Mouse (Mus musculus) hindbrain, embryonic 10.5 days (tissue): ENCODE measurements around the gene Acbd4. TPM values are rescaled to one million over a fixed set of nuclear protein-coding genes. Genes with fewer than 3 reads are reported as not detected.

Experiments used
- DNase-seq: peaks from one replicate; pipeline ENCODE4 v3.0.0-alpha.2; 2017; ENCODE audit warnings: low spot score
- H3K27ac ChIP-seq: fragments of 300-500 bp; sonication (generic); 2 replicates; pipeline ENCODE4 v1.5.1; 2016; ENCODE audit warnings: mild to moderate bottlenecking, moderate library complexity
- H3K27me3 ChIP-seq: fragments of 300-500 bp; sonication (generic); 2 replicates; pipeline ENCODE4 v1.6.1; 2016; ENCODE audit warnings: mild to moderate bottlenecking; ENCODE audit not compliant: poor library complexity, insufficient read depth, severe bottlenecking
- H3K36me3 ChIP-seq: fragments of 300-500 bp; sonication (generic); 2 replicates; pipeline ENCODE4 v1.6.1; 2016; ENCODE audit warnings: mild to moderate bottlenecking, moderate library complexity
- H3K4me1 ChIP-seq: fragments of 300-500 bp; sonication (generic); replicated peaks from 2 replicates; pipeline ENCODE4 v1.6.1; 2016; ENCODE audit warnings: mild to moderate bottlenecking
- H3K4me3 ChIP-seq: fragments of 300-500 bp; sonication (generic); 2 replicates; pipeline ENCODE4 v1.5.1; 2016; ENCODE audit warnings: mild to moderate bottlenecking, moderate library complexity
- H3K9me3 ChIP-seq: fragments of 300-500 bp; sonication (generic); 2 replicates; pipeline ENCODE4 v1.6.1; 2016; ENCODE audit warnings: mild to moderate bottlenecking, moderate library complexity
- WGBS: fragments of 180-500 bp; shearing (Covaris S2); methylation state at CpG from one replicate; pipeline ENCODE4 v1.1.7; 2016; 5-methylcytosine and 5-hydroxymethylcytosine counted together
- polyA plus RNA-seq: library from polyadenylated mRNA; unstranded; fragments of >200 nt; fragmentation: Nextera tagmentation; extraction: Ambion mirVana; gene quantifications from 2 replicates; pipeline ENCODE4 v1.2.1, GENCODE M21; 2016

Acbd4 gene
- 7.7 and 8.3 TPM in 2 replicates for polyA plus RNA-seq

GRCm38 (mm10) chr11:103101481-103101865, at the start of gene Acbd4, which contains the start of gene Plcd3:
TSS of gene Acbd4 (plus strand) at chr11:103101682.
TSS of gene Plcd3 (minus strand) at chr11:103101658.
- Histone ChIP-seq H3K9me3 (no peaks in the 10 kb centered on the region), H3K4me3 (peak within 1 kb of the TSS; percentile 62), H3K27ac (peak within 1 kb of the TSS; percentile 67), H3K4me1 (peaks cover 74% of the 10 kb centered on the region), H3K36me3 (no peaks in the 10 kb centered on the region), H3K27me3 (peaks cover 87% of the 10 kb centered on the region)
- peak; percentile 71 for DNase-seq
- under 1% methylated on average over 34 of the region's 34 CpGs for WGBS

- WGBS, result 89% methylated on average over 6 of the region's 6 CpGs
- no peaks in the 10 kb centered on the region for H3K9me3 ChIP-seq
- no peak for DNase-seq
- H3K27ac ChIP-seq, result no peak overlapping the region
- H3K4me3 ChIP-seq, result no peak overlapping the region
- peaks cover 78% of the 10 kb centered on the region for H3K36me3 ChIP-seq
- no peaks in the 10 kb centered on the region for H3K27me3 ChIP-seq
- H3K4me1 ChIP-seq, result no peaks in the 10 kb centered on the region
These were observed 49.4 kb upstream of the Acbd4 start for GRCm38 (mm10) chr11:103052078-103052477.

- Histone ChIP-seq H3K4me1 (no peaks in the 10 kb centered on the region), H3K27ac (no peak overlapping the region), H3K4me3 (no peak overlapping the region), H3K27me3 (no peaks in the 10 kb centered on the region), H3K36me3 (peaks cover 84% of the 10 kb centered on the region), H3K9me3 (no peaks in the 10 kb centered on the region)
- WGBS, result 95% methylated on average over 18 of the region's 18 CpGs
- no peak for DNase-seq
These were observed 48.0 kb upstream of the Acbd4 start for GRCm38 (mm10) chr11:103053191-103054076.

- Histone ChIP-seq H3K9me3 (no peaks in the 10 kb centered on the region), H3K36me3 (peaks cover 93% of the 10 kb centered on the region), H3K4me3 (no peak overlapping the region), H3K4me1 (no peaks in the 10 kb centered on the region), H3K27me3 (no peaks in the 10 kb centered on the region), H3K27ac (no peak overlapping the region)
- 53% methylated on average over 6 of the region's 6 CpGs for WGBS
- peak; percentile 63 for DNase-seq
These were observed 46.7 kb upstream of the Acbd4 start for GRCm38 (mm10) chr11:103054798-103055197.

- no peaks in the 10 kb centered on the region for H3K4me1 ChIP-seq
- DNase-seq, result no peak
- H3K27ac ChIP-seq, result no peak overlapping the region
- H3K9me3 ChIP-seq, result no peaks in the 10 kb centered on the region
- H3K4me3 ChIP-seq, result no peak overlapping the region
- no peaks in the 10 kb centered on the region for H3K27me3 ChIP-seq
- H3K36me3 ChIP-seq, result peaks cover 95% of the 10 kb centered on the region
- 95% methylated on average over 7 of the region's 7 CpGs for WGBS
These were observed 44.8 kb upstream of the Acbd4 start for GRCm38 (mm10) chr11:103056636-103057035.

GRCm38 (mm10) chr11:103058499-103059085, 42.9 kb upstream of the Acbd4 start:
- 82% methylated on average over 3 of the region's 3 CpGs for WGBS
- Histone ChIP-seq H3K9me3 (no peaks in the 10 kb centered on the region), H3K27ac (no peak overlapping the region), H3K4me3 (no peak overlapping the region), H3K36me3 (peaks cover 92% of the 10 kb centered on the region), H3K4me1 (no peaks in the 10 kb centered on the region), H3K27me3 (no peaks in the 10 kb centered on the region)
- no peak for DNase-seq

GRCm38 (mm10) chr11:103066191-103067050, 35.1 kb upstream of the Acbd4 start:
- 93% methylated on average over 14 of the region's 14 CpGs for WGBS
- Histone ChIP-seq H3K36me3 (peaks cover 95% of the 10 kb centered on the region), H3K4me3 (no peak overlapping the region), H3K4me1 (no peaks in the 10 kb centered on the region), H3K9me3 (no peaks in the 10 kb centered on the region), H3K27ac (no peak overlapping the region), H3K27me3 (no peaks in the 10 kb centered on the region)
- no peak for DNase-seq

- Histone ChIP-seq H3K27me3 (no peaks in the 10 kb centered on the region), H3K27ac (no peak overlapping the region), H3K36me3 (peaks cover 92% of the 10 kb centered on the region)
These were observed 34.5 kb upstream of the Acbd4 start for GRCm38 (mm10) chr11:103067051-103067361.

GRCm38 (mm10) chr11:103067457-103068001, 34.0 kb upstream of the Acbd4 start:
- no peaks in the 10 kb centered on the region for H3K9me3 ChIP-seq
- H3K27me3 ChIP-seq, result no peaks in the 10 kb centered on the region
- no peaks in the 10 kb centered on the region for H3K4me1 ChIP-seq
- no peak for DNase-seq
- H3K4me3 ChIP-seq, result no peak overlapping the region
- H3K36me3 ChIP-seq, result peaks cover 88% of the 10 kb centered on the region
- no peak overlapping the region for H3K27ac ChIP-seq
- WGBS, result 78% methylated on average over 8 of the region's 8 CpGs

More at GRCm38 (mm10) chr11:103067051-103067361, 34.5 kb upstream of the Acbd4 start:
- Histone ChIP-seq H3K4me1 (no peaks in the 10 kb centered on the region), H3K9me3 (no peaks in the 10 kb centered on the region), H3K4me3 (no peak overlapping the region)
- WGBS, result 93% methylated on average over 6 of the region's 6 CpGs
- DNase-seq, result no peak

GRCm38 (mm10) chr11:103068272-103068671, 33.2 kb upstream of the Acbd4 start:
- 95% methylated on average over 4 of the region's 4 CpGs for WGBS
- Histone ChIP-seq H3K27me3 (no peaks in the 10 kb centered on the region), H3K4me1 (no peaks in the 10 kb centered on the region), H3K4me3 (no peak overlapping the region), H3K9me3 (no peaks in the 10 kb centered on the region), H3K36me3 (peaks cover 82% of the 10 kb centered on the region), H3K27ac (no peak overlapping the region)
- DNase-seq, result no peak

GRCm38 (mm10) chr11:103068884-103069283, 32.6 kb upstream of the Acbd4 start:
- 97% methylated on average over 11 of the region's 11 CpGs for WGBS
- Histone ChIP-seq H3K36me3 (peaks cover 76% of the 10 kb centered on the region), H3K4me1 (peaks cover 2% of the 10 kb centered on the region), H3K9me3 (no peaks in the 10 kb centered on the region), H3K27ac (no peak overlapping the region), H3K4me3 (no peak overlapping the region), H3K27me3 (no peaks in the 10 kb centered on the region)
- no peak for DNase-seq

- Histone ChIP-seq H3K9me3 (no peaks in the 10 kb centered on the region), H3K4me3 (no peak overlapping the region), H3K27me3 (no peaks in the 10 kb centered on the region), H3K27ac (no peak overlapping the region), H3K4me1 (peaks cover 10% of the 10 kb centered on the region), H3K36me3 (peaks cover 67% of the 10 kb centered on the region)
- no peak for DNase-seq
- 89% methylated on average over 2 of the region's 2 CpGs for WGBS
These were observed 31.8 kb upstream of the Acbd4 start for GRCm38 (mm10) chr11:103069731-103070130.
